Mouse (Mus musculus) gastrocnemius, adult 2 months (tissue): ENCODE data around the gene Hoxa3. TPM values are rescaled to one million over a fixed set of nuclear protein-coding genes. Genes with fewer than 3 reads are reported as not detected.

Source experiments
- DNase-seq: peaks from one replicate; pipeline ENCODE4 v3.0.0; 2022
- H3K27ac ChIP-seq: fragments of 200-600 bp; 2 replicates; pipeline ENCODE4 v1.8.1; 2022; ENCODE audit warnings: mild to moderate bottlenecking
- H3K4me3 ChIP-seq: fragments of 200-600 bp; 2 replicates; pipeline ENCODE4 v1.8.1; 2022; ENCODE audit warnings: mild to moderate bottlenecking, moderate library complexity
- CTCF ChIP-seq: fragments of 200-600 bp; IDR thresholded peaks from 2 replicates; pipeline ENCODE4 v1.8.1; 2022; ENCODE audit warnings: antibody characterized with exemption, mild to moderate bottlenecking, moderate library complexity
- intact Hi-C: fragments of 180-260 bp; cut with DNase I; formaldehyde crosslinking; loops from one replicate; pipeline ENCODE4 v1.15.1; 2025
- total RNA-seq, 2 experiments: library from RNA; stranded (reverse); gene quantifications; 2 replicates each; pipeline ENCODE4 v1.2.3; 2021

Hoxa3 gene
- total RNA-seq, 2 experiments from 2014 or later = 2.8 to 3.1 TPM

DNA sequence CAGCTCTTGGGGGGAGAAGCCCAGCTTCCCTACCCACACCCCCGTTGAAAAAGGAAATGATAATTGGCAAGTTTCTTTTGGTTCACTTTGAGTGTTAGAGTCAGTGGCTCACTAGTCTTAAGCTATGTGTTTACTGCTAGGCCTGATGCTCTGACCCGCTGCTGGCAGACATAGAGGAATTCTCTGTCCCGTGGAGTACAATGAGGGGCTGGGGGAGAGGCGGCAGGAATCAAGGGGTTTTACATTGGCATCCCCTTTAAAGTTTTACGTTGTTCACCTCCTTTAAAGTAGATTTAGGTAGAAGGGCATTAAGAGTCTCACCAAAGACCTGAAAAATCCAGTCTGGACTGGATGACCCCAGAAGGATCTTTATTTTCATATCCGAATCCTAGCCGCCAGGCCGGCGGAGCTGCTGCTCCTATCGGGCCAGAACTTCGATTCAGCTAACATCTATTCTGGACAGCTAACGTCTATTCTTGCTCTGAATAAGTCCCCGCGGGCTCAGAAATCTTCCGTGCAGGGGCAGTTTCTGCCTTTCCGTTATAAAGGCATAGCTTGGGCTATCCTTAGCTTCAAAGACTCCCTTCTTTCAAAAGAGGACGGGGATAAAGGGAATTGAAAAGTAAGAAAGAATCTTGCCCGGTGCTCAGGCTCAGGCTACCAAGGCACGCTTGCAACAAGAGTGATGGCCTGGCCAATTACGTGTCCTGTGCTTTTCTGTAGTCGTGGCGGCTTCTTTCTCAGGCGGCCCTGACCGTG lies 39.1 kb upstream of the Hoxa3 start:
- intact Hi-C loops = no loop called here
- peak overlapping the region; percentile 85 for H3K27ac ChIP-seq
- no peak for TF ChIP-seq CTCF
- DNase-seq = no peak
- peak overlapping the region; percentile 65 for H3K4me3 ChIP-seq

GRCm38 (mm10) chr6:52251177-52251879 lies 38.2 kb upstream of the Hoxa3 start:
- intact Hi-C loops = no loop called here
- DNase-seq = no peak
- TF ChIP-seq CTCF = no peak
- no peak overlapping the region for H3K4me3 ChIP-seq
- no peak overlapping the region for H3K27ac ChIP-seq

GRCm38 (mm10) chr6:52249826-52250225 lies 36.7 kb upstream of the Hoxa3 start:
- Histone ChIP-seq H3K4me3 (no peak overlapping the region), H3K27ac (no peak overlapping the region)
- intact Hi-C loops = loop anchor here (5.0 kb wide), 1 partner anchor 1078 kb away; no protein-coding TSS in a partner anchor
- no peak for DNase-seq
- TF ChIP-seq CTCF = no peak

- peak overlapping the region; percentile 33 for H3K4me3 ChIP-seq
- DNase-seq = no peak
Observed at GRCm38 (mm10) chr6:52249415-52249738, 36.2 kb upstream of the Hoxa3 start.

DNA sequence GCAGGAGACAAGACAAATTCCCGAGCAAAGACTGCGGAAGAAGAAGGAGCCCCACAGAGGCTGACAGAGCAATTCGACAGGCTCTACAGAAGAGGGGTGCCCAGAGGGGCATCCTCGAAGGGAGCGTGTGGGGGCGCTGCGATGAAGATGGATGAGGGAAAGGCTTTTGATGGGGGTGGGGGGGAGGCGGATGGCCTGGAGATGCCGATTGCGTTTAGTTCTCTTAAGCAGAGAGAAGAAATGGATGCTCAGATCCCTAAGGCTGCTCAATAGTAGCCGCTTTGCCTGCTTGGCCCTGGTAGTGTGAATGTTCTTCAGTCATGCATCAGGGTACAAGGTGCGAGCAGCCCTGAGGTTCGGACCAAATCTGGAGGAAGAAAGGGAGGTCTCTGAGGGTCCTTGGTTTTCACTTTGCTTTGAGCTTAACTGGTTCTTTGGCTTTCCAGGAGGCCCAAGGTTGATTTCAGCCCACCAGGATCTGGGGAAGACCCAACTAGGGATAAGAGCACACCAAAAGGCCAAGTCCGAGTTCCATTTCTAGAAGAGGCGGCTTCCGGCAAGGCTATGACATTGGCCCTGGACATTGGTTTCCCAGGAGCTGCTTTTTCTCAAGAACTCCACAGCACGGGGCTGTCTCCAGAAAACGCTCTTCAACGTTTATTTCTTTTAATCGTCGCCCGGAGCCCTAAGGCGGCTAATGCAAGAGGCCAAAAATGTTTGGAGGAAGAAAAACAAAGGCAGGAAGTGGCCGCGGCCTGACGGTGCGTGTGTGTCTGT lies 35.7 kb upstream of the Hoxa3 start:
- DNase-seq = no peak
- intact Hi-C loops = loop anchor here (5.0 kb wide), 1 partner anchor 1077 kb away; no protein-coding TSS in a partner anchor
- peak overlapping the region; percentile 25; the same call in 1 of the 2 replicates for H3K27ac ChIP-seq
- no peak for TF ChIP-seq CTCF
- peak overlapping the region; percentile 41 for H3K4me3 ChIP-seq

More at GRCm38 (mm10) chr6:52249415-52249738, 36.2 kb upstream of the Hoxa3 start:
- intact Hi-C loops = loop anchor here (5.0 kb wide), 1 partner anchor 1077 kb away; no protein-coding TSS in a partner anchor
- TF ChIP-seq CTCF = no peak
- peak overlapping the region; percentile 24; the same call in 1 of the 2 replicates for H3K27ac ChIP-seq

GRCm38 (mm10) chr6:52247766-52248637 lies 34.9 kb upstream of the Hoxa3 start:
- peak overlapping the region; percentile 41 for H3K4me3 ChIP-seq
- no peak for DNase-seq
- no peak for TF ChIP-seq CTCF
- intact Hi-C loops = loop anchor here (5.0 kb wide), 1 partner anchor 1076 kb away; no protein-coding TSS in a partner anchor
- peak overlapping the region; percentile 25; the same call in 1 of the 2 replicates for H3K27ac ChIP-seq

GRCm38 (mm10) chr6:52246916-52247315 lies 33.8 kb upstream of the Hoxa3 start:
- H3K27ac ChIP-seq = peak overlapping the region; percentile 86
- intact Hi-C loops = loop anchor here (5.0 kb wide), 1 partner anchor 1075 kb away; no protein-coding TSS in a partner anchor
- H3K4me3 ChIP-seq = peak overlapping the region; percentile 77
- DNase-seq = no peak
- TF ChIP-seq CTCF = no peak

GRCm38 (mm10) chr6:52246403-52246803 lies 33.3 kb upstream of the Hoxa3 start:
- intact Hi-C loops = loop anchor here (5.0 kb wide), 1 partner anchor 1074 kb away; no protein-coding TSS in a partner anchor
- no peak for DNase-seq
- peak overlapping the region; percentile 86 for H3K27ac ChIP-seq
- H3K4me3 ChIP-seq = peak overlapping the region; percentile 77
- no peak for TF ChIP-seq CTCF

DNA sequence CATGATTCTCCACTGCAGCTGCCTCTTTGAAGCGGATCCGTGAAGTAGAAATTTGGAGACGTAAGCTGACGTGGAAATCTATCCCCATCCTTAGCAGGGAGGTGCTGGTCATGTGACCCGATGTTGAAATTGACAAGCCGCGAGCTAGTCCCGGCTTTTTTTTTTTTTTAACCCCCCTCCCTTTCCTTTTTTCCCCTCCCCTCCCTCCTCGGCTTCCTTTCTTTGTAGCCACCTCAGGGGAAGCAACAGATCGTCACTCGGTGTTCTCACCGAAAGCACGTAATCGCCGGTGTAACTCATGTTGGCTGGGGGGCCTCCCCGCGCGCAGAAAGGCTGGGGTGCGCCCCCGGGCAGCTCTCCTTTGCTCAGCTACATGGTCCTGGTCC lies 32.6 kb upstream of the Hoxa3 start, which contains the start of gene Hoxa11:
Gene Hoxa11, minus strand, starts transcription at position 54 of the 386 bp plus-strand sequence.
- Histone ChIP-seq H3K27ac (peak within 1 kb of the TSS; percentile 86), H3K4me3 (peak within 1 kb of the TSS; percentile 77)
- no peak for TF ChIP-seq CTCF
- intact Hi-C loops = loop anchor here (5.0 kb wide), 1 partner anchor 1073 kb away; no protein-coding TSS in a partner anchor
- DNase-seq = peak; percentile 56

GRCm38 (mm10) chr6:52245040-52245756 lies 32.1 kb upstream of the Hoxa3 start:
- Histone ChIP-seq H3K27ac (peak overlapping the region; percentile 86), H3K4me3 (peak overlapping the region; percentile 77)
- intact Hi-C loops = loop anchor here (5.0 kb wide), 1 partner anchor 1073 kb away; no protein-coding TSS in a partner anchor
- DNase-seq = peak; percentile 69
- TF ChIP-seq CTCF = no peak
